Mouse (Mus musculus) olfactory bulb, adult 2 months (tissue): ENCODE results near the gene Zbtb25.

Experiments used
- CTCF ChIP-seq: fragments of 200-500 bp; IDR thresholded peaks from 2 replicates; pipeline ENCODE4 v1.5.1; 2012; ENCODE audit warnings: low read depth, mild to moderate bottlenecking, low read length, moderate library complexity; ENCODE audit not compliant: insufficient read depth
- POLR2A ChIP-seq: fragments of 200-500 bp; IDR thresholded peaks from 2 replicates; pipeline ENCODE4 v1.6.1; 2012; ENCODE audit warnings: mild to moderate bottlenecking, low read depth, low read length, moderate library complexity; ENCODE audit not compliant: insufficient read depth

GRCm38 (mm10) chr12:76311227-76311626, 58.2 kb downstream of the Zbtb25 start:
- no peak for TF ChIP-seq CTCF
- no peak for TF ChIP-seq POLR2A
